Mouse (Mus musculus) hindbrain, postnatal 0 days (tissue): ENCODE measurements at regions not wholly inside any gene's neighbourhood (a gene's known extent, or its start where the extent isn't known, plus 50 kb on each side); places are given as distances from the start of the nearest gene placed in this dataset.

Source experiments
- ATAC-seq: fragments of 200-750 bp; cut with Nextera tagmentation; 2 replicates; pipeline ENCODE4 v1.8.0; 2017; ENCODE audit warnings: mild to moderate bottlenecking, moderate TSS enrichment, moderate library complexity
- DNase-seq: peaks from one replicate; pipeline ENCODE4 v3.0.0-alpha.2; 2015; ENCODE audit warnings: low spot score
- H3K27ac ChIP-seq: fragments of 300-500 bp; sonication (generic); 2 replicates; pipeline ENCODE4 v1.5.1; 2014; ENCODE audit warnings: mild to moderate bottlenecking
- H3K27me3 ChIP-seq: fragments of 300-500 bp; sonication (generic); 2 replicates; pipeline ENCODE4 v1.6.1; 2014; ENCODE audit warnings: low read length, mixed read lengths; ENCODE audit not compliant: insufficient read depth
- H3K36me3 ChIP-seq: fragments of 300-500 bp; sonication (generic); 2 replicates; pipeline ENCODE4 v1.6.1; 2014; ENCODE audit warnings: low read length, mixed read lengths; ENCODE audit not compliant: insufficient read depth
- H3K4me1 ChIP-seq: fragments of 300-500 bp; sonication (generic); 2 replicates; pipeline ENCODE4 v1.6.1; 2014; ENCODE audit warnings: antibody characterized with exemption, low read length, mixed read lengths; ENCODE audit not compliant: insufficient read depth
- H3K4me2 ChIP-seq: fragments of 300-500 bp; sonication (generic); 2 replicates; pipeline ENCODE4 v1.6.1; 2014; ENCODE audit warnings: low read depth, mild to moderate bottlenecking, low read length, moderate library complexity, mixed read lengths
- H3K4me3 ChIP-seq: fragments of 300-500 bp; sonication (generic); 2 replicates; pipeline ENCODE4 v1.5.1; 2014; ENCODE audit warnings: low read length
- H3K9ac ChIP-seq: fragments of 300-500 bp; sonication (generic); replicated peaks from 2 replicates; pipeline ENCODE4 v1.6.1; 2014; ENCODE audit warnings: mild to moderate bottlenecking, low read length, moderate library complexity, mixed read lengths
- H3K9me3 ChIP-seq: fragments of 300-500 bp; sonication (generic); 2 replicates; pipeline ENCODE4 v1.6.1; 2016; ENCODE audit warnings: low read length, mixed read lengths
- CTCF ChIP-seq: IDR thresholded peaks from 2 replicates; pipeline ENCODE4 v1.5.1; 2016; ENCODE audit warnings: antibody characterized with exemption, control low read depth, low read depth
- WGBS: fragments of 180-500 bp; shearing (Covaris S2); extraction: QIAGEN DNeasy Blood & Tissue Kit; methylation state at CpG from one replicate; pipeline ENCODE4 v1.1.7; 2014; 5-methylcytosine and 5-hydroxymethylcytosine counted together

DNA sequence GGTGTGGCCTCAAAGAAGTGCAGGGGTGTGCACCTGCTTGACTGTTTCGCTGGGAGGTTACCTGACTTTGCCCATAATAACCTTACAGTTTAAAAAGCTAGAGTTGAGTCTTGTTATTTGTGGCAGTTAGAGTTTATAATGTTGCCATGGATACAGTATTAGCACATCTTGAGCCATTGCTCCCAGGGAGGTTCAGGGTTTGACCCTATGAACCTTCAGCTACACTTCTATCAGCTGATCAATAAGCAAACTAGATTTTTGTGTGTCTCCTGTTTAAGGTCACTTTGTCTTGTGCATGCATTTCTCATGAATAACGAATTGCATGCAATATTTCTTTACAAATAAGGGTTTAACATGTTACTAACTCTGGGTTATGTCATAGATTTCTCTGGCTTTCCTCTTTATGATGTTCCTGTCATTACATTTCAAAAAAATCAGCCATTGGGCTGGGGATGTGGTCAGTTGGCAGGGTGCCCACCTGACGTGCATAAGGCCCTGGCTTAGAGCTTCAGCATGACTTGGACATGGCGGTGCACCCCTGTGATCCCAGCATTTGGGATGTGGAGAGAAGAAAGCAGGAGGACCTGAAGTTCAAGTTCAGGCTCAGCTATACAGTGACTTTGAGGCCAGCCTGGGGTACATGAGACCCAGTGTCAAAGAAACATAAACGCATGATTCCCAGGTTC lies 191.7 kb downstream of the Ackr3 start:
- no peak for DNase-seq
- no peak for TF ChIP-seq CTCF
- H3K4me1 ChIP-seq = peaks cover 3% of the 10 kb centered on the region; the same call in 1 of the 2 replicates
- H3K27ac ChIP-seq = no peak overlapping the region
- WGBS = 81% methylated on average over 5 of the region's 5 CpGs
- no peak overlapping the region for H3K4me2 ChIP-seq
- no peaks in the 10 kb centered on the region for H3K9me3 ChIP-seq
- no peak for ATAC-seq
- H3K9ac ChIP-seq = no peak overlapping the region
- no peaks in the 10 kb centered on the region for H3K36me3 ChIP-seq
- H3K4me3 ChIP-seq = no peak overlapping the region
- no peaks in the 10 kb centered on the region for H3K27me3 ChIP-seq

DNA sequence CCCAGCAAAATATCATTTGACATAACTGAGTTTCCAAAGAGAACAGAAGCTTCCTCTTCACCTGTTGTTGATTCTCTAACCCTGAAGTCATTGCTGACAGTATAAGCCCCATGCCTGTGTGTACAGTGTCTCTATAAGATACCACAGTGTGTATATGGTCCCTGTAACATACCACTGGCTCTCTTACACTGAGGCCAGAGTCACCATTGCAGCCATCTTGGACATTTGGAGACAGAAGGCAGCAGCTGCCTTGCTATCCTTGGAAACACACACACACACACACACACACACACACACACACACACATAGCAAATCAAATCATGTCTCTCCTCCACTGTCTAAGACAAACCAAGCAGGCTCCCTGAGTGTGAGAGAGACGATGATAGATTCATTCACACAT lies 192.9 kb downstream of the Ackr3 start:
- ATAC-seq (no peak), DNase-seq (no peak)
- Histone ChIP-seq H3K36me3 (no peaks in the 10 kb centered on the region), H3K4me3 (no peak overlapping the region), H3K4me1 (peaks cover 3% of the 10 kb centered on the region; the same call in 1 of the 2 replicates), H3K9ac (no peak overlapping the region), H3K4me2 (no peak overlapping the region), H3K27me3 (no peaks in the 10 kb centered on the region), H3K27ac (no peak overlapping the region), H3K9me3 (no peaks in the 10 kb centered on the region)
- 50% methylated on average over 1 of the region's 1 CpGs for WGBS
- TF ChIP-seq CTCF = no peak

DNA sequence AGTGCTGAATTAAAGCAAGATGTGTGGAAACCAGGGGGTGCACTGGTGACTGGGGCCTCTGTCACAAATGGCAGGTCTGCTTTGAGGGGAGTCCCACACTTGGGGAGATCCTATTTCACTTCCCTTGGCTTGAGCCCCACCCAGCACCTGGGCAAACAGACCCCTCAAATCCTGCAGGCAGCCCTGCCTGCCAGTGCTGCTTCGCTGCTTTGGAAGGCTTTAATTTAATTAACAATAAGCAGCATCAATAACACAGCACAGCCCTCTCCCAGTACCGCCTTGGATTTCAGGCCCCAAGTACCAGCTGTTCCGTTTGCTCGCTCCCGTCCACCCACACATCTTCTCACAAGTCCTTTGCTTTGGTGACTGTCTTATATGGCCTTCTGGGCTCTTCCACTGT lies 193.6 kb downstream of the Ackr3 start:
- peaks cover 3% of the 10 kb centered on the region; the same call in 1 of the 2 replicates for H3K4me1 ChIP-seq
- no peaks in the 10 kb centered on the region for H3K36me3 ChIP-seq
- TF ChIP-seq CTCF = no peak
- 40% methylated on average over 5 of the region's 5 CpGs for WGBS
- no peak overlapping the region for H3K27ac ChIP-seq
- no peaks in the 10 kb centered on the region for H3K9me3 ChIP-seq
- H3K4me3 ChIP-seq = no peak overlapping the region
- ATAC-seq = no peak
- no peaks in the 10 kb centered on the region for H3K27me3 ChIP-seq
- 0 out of 2 replicates have a peak overlapping the region, but pooled peaks have one; percentile 5 for H3K9ac ChIP-seq
- no peak overlapping the region for H3K4me2 ChIP-seq
- DNase-seq = no peak

DNA sequence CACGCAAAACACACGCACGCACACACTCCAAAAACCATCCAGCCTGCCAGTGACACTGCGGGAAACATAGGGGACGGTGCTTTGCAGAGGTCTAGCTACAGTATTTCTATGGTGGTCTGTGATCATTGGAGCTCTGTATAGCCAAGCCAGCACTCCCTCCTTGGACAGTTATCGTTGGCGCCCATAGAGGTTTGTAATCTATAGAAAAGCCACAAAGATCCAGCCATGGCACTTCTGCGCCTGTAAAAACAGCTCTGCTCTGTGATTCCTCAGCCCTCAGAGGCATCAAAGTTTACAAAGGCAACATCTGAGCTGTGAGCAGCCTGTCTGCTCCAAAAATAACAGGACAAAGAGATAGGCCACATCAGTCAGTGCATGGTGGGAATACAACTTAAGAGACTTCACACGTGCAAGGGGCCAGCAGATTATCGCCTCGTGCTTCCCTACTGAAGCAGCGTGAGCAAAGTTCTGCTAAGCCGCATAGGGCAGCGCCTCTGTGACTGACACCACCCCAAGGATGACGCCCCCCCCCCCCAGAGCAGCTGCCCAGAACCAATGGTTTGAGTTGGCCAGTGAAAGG lies 194.7 kb downstream of the Ackr3 start:
- Histone ChIP-seq H3K4me3 (no peak overlapping the region), H3K4me2 (no peak overlapping the region), H3K36me3 (no peaks in the 10 kb centered on the region), H3K27ac (no peak overlapping the region), H3K9ac (no peak overlapping the region), H3K9me3 (no peaks in the 10 kb centered on the region), H3K4me1 (peaks cover 3% of the 10 kb centered on the region; the same call in 1 of the 2 replicates), H3K27me3 (no peaks in the 10 kb centered on the region)
- DNase-seq (no peak), ATAC-seq (no peak)
- no peak for TF ChIP-seq CTCF
- 86% methylated on average over 15 of the region's 15 CpGs for WGBS

DNA sequence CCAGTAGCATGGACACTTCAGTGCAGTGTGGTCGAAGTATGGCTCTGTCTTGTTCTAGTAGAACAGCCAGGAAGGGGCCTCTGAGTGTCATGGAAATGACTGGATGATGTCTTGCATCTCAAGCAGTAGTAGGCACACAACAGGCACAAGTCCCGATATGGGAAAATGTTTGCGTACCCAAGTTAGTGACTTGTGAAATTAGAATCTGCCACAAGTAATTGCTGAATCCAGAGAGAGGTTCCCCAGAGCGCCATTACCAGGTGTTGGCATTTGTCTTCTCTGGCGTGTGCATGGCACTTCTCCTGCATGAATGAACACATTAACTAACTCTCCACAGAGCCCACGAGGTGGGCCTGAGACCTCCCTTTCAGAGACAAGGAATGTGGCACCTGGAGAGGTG lies 199.3 kb downstream of the Ackr3 start:
- H3K4me2 ChIP-seq = no peak overlapping the region
- H3K9me3 ChIP-seq = no peaks in the 10 kb centered on the region
- DNase-seq (peak; percentile 56), ATAC-seq (no peak)
- H3K4me3 ChIP-seq = no peak overlapping the region
- WGBS = 49% methylated on average over 6 of the region's 6 CpGs
- H3K27ac ChIP-seq = no peak overlapping the region
- H3K9ac ChIP-seq = no peak overlapping the region
- no peaks in the 10 kb centered on the region for H3K36me3 ChIP-seq
- TF ChIP-seq CTCF = no peak
- no peaks in the 10 kb centered on the region for H3K27me3 ChIP-seq
- H3K4me1 ChIP-seq = peaks cover 6% of the 10 kb centered on the region; the same call in 1 of the 2 replicates

DNA sequence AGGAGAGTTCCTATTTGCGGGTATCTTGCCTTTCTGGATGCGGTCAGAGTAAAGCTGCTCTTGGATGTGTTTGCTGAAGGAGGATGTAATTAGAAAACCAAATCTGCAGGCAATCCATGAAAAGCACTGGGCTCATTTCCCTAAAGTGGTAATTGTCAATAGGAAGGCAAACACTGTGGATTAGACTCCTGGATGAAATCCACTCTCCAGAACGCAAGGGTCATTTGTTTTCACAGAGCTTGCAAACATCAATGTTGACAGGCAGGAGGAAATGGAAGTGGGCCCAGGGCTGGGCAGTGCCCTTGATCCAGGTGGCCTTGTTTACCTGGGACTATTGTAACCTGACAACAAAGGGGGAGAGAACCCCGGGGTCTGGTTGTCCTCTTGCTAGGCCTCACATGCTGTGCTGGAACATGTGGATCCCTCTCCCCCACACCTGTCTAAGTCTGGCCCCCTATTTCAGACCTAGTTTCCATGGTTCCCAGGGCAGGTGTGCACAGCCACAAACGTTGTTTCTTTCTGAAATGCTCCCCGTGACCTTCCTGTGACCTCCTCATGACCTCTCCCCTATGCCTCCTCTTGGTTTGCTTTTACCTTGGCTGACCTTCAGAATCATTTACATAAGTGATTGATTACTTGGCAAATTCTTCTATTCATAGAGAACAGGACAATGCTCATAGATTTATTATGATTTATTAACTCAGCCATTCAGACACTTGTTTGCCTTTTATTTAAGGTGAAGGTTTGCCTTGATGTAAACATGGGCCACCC lies 197.9 kb upstream of the Cops8 start:
- DNase-seq (peak; percentile 15), ATAC-seq (no peak)
- Histone ChIP-seq H3K9ac (no peak overlapping the region), H3K27ac (no peak overlapping the region), H3K36me3 (no peaks in the 10 kb centered on the region), H3K4me3 (no peak overlapping the region), H3K9me3 (no peaks in the 10 kb centered on the region), H3K4me2 (no peak overlapping the region), H3K27me3 (no peaks in the 10 kb centered on the region), H3K4me1 (peaks cover 6% of the 10 kb centered on the region; the same call in 1 of the 2 replicates)
- 27% methylated on average over 6 of the region's 6 CpGs for WGBS
- no peak for TF ChIP-seq CTCF
